Mouse (Mus musculus) liver, embryonic 14 days (tissue): ENCODE results near the gene Gramd1a. TPM values are rescaled to one million over a fixed set of nuclear protein-coding genes. Genes with fewer than 3 reads are reported as not detected.

Experiments used
- polyA plus RNA-seq: library from polyadenylated mRNA; depleted of rRNA; stranded (reverse); fragments of >200 nt; gene quantifications from 2 replicates; pipeline ENCODE4 v1.2.3, GENCODE M21; 2012; rRNA removed

Gene Gramd1a
- 17.4 and 19.4 TPM in 2 replicates for polyA plus RNA-seq

GRCm38 (mm10) chr7:31155296-31156033 lies at the start of gene Gramd1a:
Gene Gramd1a, minus strand, starts transcription at chr7:31155896.

GRCm38 (mm10) chr7:31126851-31127724 lies 28.6 kb downstream of the Gramd1a start, which contains the start of gene Scn1b:
Gene Scn1b, minus strand, starts transcription at chr7:31127003.

GRCm38 (mm10) chr7:31115182-31115581 lies 40.5 kb downstream of the Gramd1a start, which contains the start of gene Hpn:
Gene Hpn, minus strand, starts transcription at chr7:31115290.

Other genes with a start within 250 kb of the Gramd1a start
- 0.17 and 0.22 TPM in 2 replicates for gene Mag, start 241.0 kb downstream of the Gramd1a start, polyA plus RNA-seq
- gene Hamp2, start 231.2 kb downstream of the Gramd1a start, polyA plus RNA-seq = not detected in 2 replicates
- 11.4 and 20.4 TPM in 2 replicates for gene Hamp, start 211.9 kb downstream of the Gramd1a start, polyA plus RNA-seq
- gene Usf2, start 199.1 kb downstream of the Gramd1a start, polyA plus RNA-seq = 45.8 and 51.7 TPM in 2 replicates
- 11.5 and 13.7 TPM in 2 replicates for gene Lsr, start 182.4 kb downstream of the Gramd1a start, polyA plus RNA-seq
- gene Fam187b, start 182.1 kb downstream of the Gramd1a start, polyA plus RNA-seq = 1.3 TPM in 2 replicates
- 10.0 and 11.3 TPM in 2 replicates for gene Fxyd5, start 113.4 kb downstream of the Gramd1a start, polyA plus RNA-seq
- gene Fxyd7, start 104.4 kb downstream of the Gramd1a start, polyA plus RNA-seq = 0.06 and 0.17 TPM in 2 replicates
- gene Fxyd1, start 98.7 kb downstream of the Gramd1a start, polyA plus RNA-seq = 25.3 and 31.9 TPM in 2 replicates
- 0.03 and 0.06 TPM in 2 replicates for gene Lgi4, start 96.6 kb downstream of the Gramd1a start, polyA plus RNA-seq
- gene Fxyd3, start 79.2 kb downstream of the Gramd1a start, polyA plus RNA-seq = 0.18 and 0.62 TPM in 2 replicates
- gene Hpn, start 40.6 kb downstream of the Gramd1a start, polyA plus RNA-seq = 38.6 and 43.5 TPM in 2 replicates
- gene Scn1b, start 28.9 kb downstream of the Gramd1a start, polyA plus RNA-seq = 0.86 and 0.97 TPM in 2 replicates
- not detected in 2 replicates for gene Scgb2b2, start 134.6 kb upstream of the Gramd1a start, polyA plus RNA-seq
- gene Scgb1b2, start 135.9 kb upstream of the Gramd1a start, polyA plus RNA-seq = not detected in 2 replicates
- gene Scgb2b3, start 206.2 kb upstream of the Gramd1a start, polyA plus RNA-seq = not detected in 2 replicates
- not detected in 2 replicates for gene Scgb1b3, start 219.7 kb upstream of the Gramd1a start, polyA plus RNA-seq